Mouse (Mus musculus): ENCODE data around the gene Ccdc158.

DNA sequence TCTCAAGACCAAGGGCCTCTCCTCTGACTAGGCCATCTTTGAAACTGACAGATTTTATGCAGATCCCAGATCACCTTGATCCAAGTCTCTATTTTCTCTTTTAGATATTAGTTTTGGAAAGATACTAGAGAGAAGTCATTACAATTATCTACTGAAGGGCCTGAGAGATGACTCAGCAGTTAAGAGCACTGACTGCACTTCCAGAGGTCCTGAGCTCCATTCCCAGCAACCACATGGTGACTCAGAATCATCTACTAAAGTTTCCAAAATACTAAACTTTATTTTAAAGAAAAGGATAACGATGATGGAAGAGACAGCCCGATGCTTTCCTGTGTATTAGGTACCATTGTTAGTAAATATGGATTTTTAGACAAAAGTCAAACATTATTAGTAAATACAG, 39.8 kb upstream of the Ccdc158 start:
- TF ChIP-seq CTCF (IDR thresholded peaks at IDR 0.05; ENCODE audit: extremely low read depth, insufficient read depth, insufficient read length, insufficient replicate concordance) (no peak), POLR2A (IDR thresholded peaks at IDR 0.05; ENCODE audit: low read depth, low read length) (no peak)

Measured in spleen, adult 2 months (tissue).